Mouse (Mus musculus): Measurements from ENCODE around the gene Olfr612. TPM values are rescaled to one million over a fixed set of nuclear protein-coding genes. Genes with fewer than 3 reads are reported as not detected.
"Not testable (repeated sequence)": the region's sequence is repeated elsewhere in the genome, so short reads cannot be mapped to it uniquely, and the experiment has no call there.

The Olfr612 gene
- polyA plus RNA-seq (2012; rRNA removed), result not detected in 2 replicates
- not detected in 2 replicates for polyA plus RNA-seq (2014; fragmentation: Nextera tagmentation; extraction: Ambion mirVana)

DNA sequence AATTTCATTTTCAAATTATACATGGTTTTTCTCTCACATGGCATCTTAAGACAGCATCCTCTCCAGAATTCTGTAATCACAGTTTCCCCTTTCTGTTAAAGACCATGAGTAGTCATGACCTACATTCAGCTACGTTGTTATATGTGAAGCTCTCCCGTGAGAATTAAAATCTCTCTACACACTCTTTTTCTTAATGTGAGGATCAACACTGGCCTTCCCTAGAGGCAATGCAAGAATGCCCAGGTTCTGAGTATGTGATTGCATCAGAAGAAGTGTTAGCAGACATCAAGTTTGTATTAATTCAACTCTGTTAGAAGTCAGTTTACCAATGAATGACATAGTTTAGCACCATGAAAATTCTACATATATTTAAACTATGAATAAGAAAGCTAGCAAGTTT, at the start of gene Olfr612:
Gene Olfr612 (minus strand): TSS at position 101 of the 400 bp plus-strand sequence.
- WGBS (ENCODE audit: insufficient replicate concordance), result 54% methylated on average over 2 of the region's 2 CpGs
- not testable (repeated sequence) for H3K36me3 ChIP-seq (replicated peaks; ENCODE audit: control insufficient read depth, insufficient read depth, low read depth); H3K27me3 ChIP-seq (ENCODE audit: control insufficient read depth, insufficient read depth, low read length); H3K4me3 ChIP-seq (ENCODE audit: insufficient read depth in 1 of 2, low read depth in 2 of 2, low read length in 2 of 2); H3K9me3 ChIP-seq (ENCODE audit: control insufficient read depth, low read length); H3K4me2 ChIP-seq (ENCODE audit: low read depth); H3K9ac ChIP-seq (replicated peaks); DNase-seq (ENCODE audit: low read depth in 3 of 3, low spot score in 3 of 3); ATAC-seq (ENCODE audit: insufficient read depth); H3K4me1 ChIP-seq (replicated peaks; ENCODE audit: control insufficient read depth in 2 of 2, insufficient read depth in 2 of 2, low read length in 1 of 2); H3K27ac ChIP-seq

GRCm38 (mm10) chr7:103589803-103590202, 47.3 kb upstream of the Olfr612 start, which contains the start of gene Olfr618:
Gene Olfr618 (plus strand): TSS chr7:103590103.
- Histone ChIP-seq H3K4me1 (replicated peaks; ENCODE audit: control insufficient read depth in 2 of 2, insufficient read depth in 2 of 2, low read length in 1 of 2) (no peaks in the 10 kb centered on the region), H3K36me3 (replicated peaks; ENCODE audit: control insufficient read depth, insufficient read depth, low read depth) (no peaks in the 10 kb centered on the region), H3K9ac (replicated peaks) (no peak within 1 kb of the TSS), H3K27ac (no peak within 1 kb of the TSS), H3K27me3 (ENCODE audit: control insufficient read depth, insufficient read depth, low read length) (no peaks in the 10 kb centered on the region), H3K9me3 (ENCODE audit: control insufficient read depth, low read length) (no peaks in the 10 kb centered on the region), H3K4me3 (ENCODE audit: insufficient read depth in 1 of 2, low read depth in 2 of 2, low read length in 2 of 2) (no peak within 1 kb of the TSS), H3K4me2 (ENCODE audit: low read depth) (no peak within 1 kb of the TSS)
- no peak for ATAC-seq (ENCODE audit: insufficient read depth)
- no peak for TF ChIP-seq EP300 (IDR thresholded peaks at IDR 0.05; ENCODE audit: low read depth)
- TF ChIP-seq CTCF (IDR thresholded peaks at IDR 0.05; ENCODE audit: low read depth), result no peak
- WGBS (ENCODE audit: insufficient replicate concordance), result 35% methylated on average over 2 of the region's 2 CpGs
- no peak for DNase-seq (ENCODE audit: low read depth in 3 of 3, low spot score in 3 of 3)

DNA sequence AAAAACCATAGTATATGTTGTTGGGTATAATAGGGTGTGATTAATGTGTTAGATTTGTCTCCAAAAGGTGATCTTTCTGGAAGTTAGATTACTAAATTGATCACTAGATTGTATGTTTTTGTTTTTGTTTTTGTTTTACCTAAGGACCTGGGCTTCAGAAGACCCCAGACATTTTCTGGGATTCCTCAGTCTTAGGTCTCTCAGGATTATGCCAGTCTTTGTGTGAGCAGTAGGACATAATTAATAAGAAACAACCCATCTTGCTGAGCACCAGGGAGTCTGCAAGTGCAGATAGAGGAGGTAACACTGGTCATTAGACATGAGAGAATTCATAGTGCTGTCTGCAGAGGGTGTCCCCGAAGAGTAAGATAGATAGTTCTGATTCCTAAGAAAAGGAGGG, 30.2 kb upstream of the Olfr612 start, which contains the start of gene Olfr617:
Gene Olfr617 (plus strand): TSS at position 301 of the 400 bp plus-strand sequence.
- no peak for TF ChIP-seq EP300 (IDR thresholded peaks at IDR 0.05; ENCODE audit: low read depth)
- TF ChIP-seq CTCF (IDR thresholded peaks at IDR 0.05; ENCODE audit: low read depth), result no peak
- DNase-seq (ENCODE audit: low read depth in 3 of 3, low spot score in 3 of 3), result no peak
- Histone ChIP-seq H3K36me3 (replicated peaks; ENCODE audit: control insufficient read depth, insufficient read depth, low read depth) (no peaks in the 10 kb centered on the region), H3K4me1 (replicated peaks; ENCODE audit: control insufficient read depth in 2 of 2, insufficient read depth in 2 of 2, low read length in 1 of 2) (no peaks in the 10 kb centered on the region), H3K4me2 (ENCODE audit: low read depth) (no peak within 1 kb of the TSS), H3K4me3 (ENCODE audit: insufficient read depth in 1 of 2, low read depth in 2 of 2, low read length in 2 of 2) (no peak within 1 kb of the TSS), H3K9ac (replicated peaks) (no peak within 1 kb of the TSS), H3K27ac (no peak within 1 kb of the TSS), H3K27me3 (ENCODE audit: control insufficient read depth, insufficient read depth, low read length) (no peaks in the 10 kb centered on the region), H3K9me3 (ENCODE audit: control insufficient read depth, low read length) (no peaks in the 10 kb centered on the region)
- 61% methylated on average over 1 of the region's 1 CpGs for WGBS (ENCODE audit: insufficient replicate concordance)
- ATAC-seq (ENCODE audit: insufficient read depth), result no peak

- Histone ChIP-seq H3K36me3 (replicated peaks; ENCODE audit: control insufficient read depth, insufficient read depth, low read depth) (no peaks in the 10 kb centered on the region), H3K9ac (replicated peaks) (no peak within 1 kb of the TSS), H3K27me3 (ENCODE audit: control insufficient read depth, insufficient read depth, low read length) (no peaks in the 10 kb centered on the region), H3K4me3 (ENCODE audit: insufficient read depth in 1 of 2, low read depth in 2 of 2, low read length in 2 of 2) (no peak within 1 kb of the TSS), H3K27ac (no peak within 1 kb of the TSS), H3K4me2 (ENCODE audit: low read depth) (no peak within 1 kb of the TSS), H3K4me1 (replicated peaks; ENCODE audit: control insufficient read depth in 2 of 2, insufficient read depth in 2 of 2, low read length in 1 of 2) (no peaks in the 10 kb centered on the region), H3K9me3 (ENCODE audit: control insufficient read depth, low read length) (no peaks in the 10 kb centered on the region)
- no peak for DNase-seq (ENCODE audit: low read depth in 3 of 3, low spot score in 3 of 3)
- TF ChIP-seq EP300 (IDR thresholded peaks at IDR 0.05; ENCODE audit: low read depth) (no peak), CTCF (IDR thresholded peaks at IDR 0.05; ENCODE audit: low read depth) (no peak)
- no peak for ATAC-seq (ENCODE audit: insufficient read depth)
- WGBS (ENCODE audit: insufficient replicate concordance), result 53% methylated on average over 3 of the region's 3 CpGs
These were observed 26.5 kb upstream of the Olfr612 start, which contains the start of gene Olfr616 for GRCm38 (mm10) chr7:103569043-103569442. Gene Olfr616 (minus strand): TSS chr7:103569143.

DNA sequence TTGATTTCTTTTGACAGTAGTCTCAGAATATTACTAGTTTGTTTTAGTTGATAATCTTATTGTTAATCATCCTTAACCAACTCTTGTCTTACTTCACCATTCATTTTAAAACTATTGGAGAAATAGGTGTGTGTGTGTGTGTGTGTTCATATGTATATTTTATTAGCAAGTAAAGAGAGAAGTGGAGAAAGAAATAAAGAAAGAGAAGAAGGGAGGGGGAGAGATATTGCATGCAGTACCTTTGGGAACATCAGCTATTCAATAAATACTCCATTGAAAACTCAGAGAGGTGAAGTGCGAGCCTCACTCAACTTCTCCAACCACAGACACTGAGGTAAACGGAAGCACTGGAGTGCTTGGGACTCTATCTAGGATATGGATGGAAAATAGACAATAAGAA, 13.3 kb upstream of the Olfr612 start, which contains the start of gene Olfr615:
Gene Olfr615 (plus strand): TSS at position 301 of the 400 bp plus-strand sequence.
- DNase-seq (ENCODE audit: low read depth in 3 of 3, low spot score in 3 of 3), result no peak
- H3K9me3 ChIP-seq (ENCODE audit: control insufficient read depth, low read length), result no peaks in the 10 kb centered on the region
- ATAC-seq (ENCODE audit: insufficient read depth), result no peak
- H3K4me1 ChIP-seq (replicated peaks; ENCODE audit: control insufficient read depth in 2 of 2, insufficient read depth in 2 of 2, low read length in 1 of 2), result no peaks in the 10 kb centered on the region
- H3K4me2 ChIP-seq (ENCODE audit: low read depth), result no peak within 1 kb of the TSS
- no peak within 1 kb of the TSS for H3K4me3 ChIP-seq (ENCODE audit: insufficient read depth in 1 of 2, low read depth in 2 of 2, low read length in 2 of 2)
- H3K36me3 ChIP-seq (replicated peaks; ENCODE audit: control insufficient read depth, insufficient read depth, low read depth), result no peaks in the 10 kb centered on the region
- no peak within 1 kb of the TSS for H3K27ac ChIP-seq
- TF ChIP-seq CTCF (IDR thresholded peaks at IDR 0.05; ENCODE audit: low read depth) (no peak), EP300 (IDR thresholded peaks at IDR 0.05; ENCODE audit: low read depth) (no peak)
- H3K27me3 ChIP-seq (ENCODE audit: control insufficient read depth, insufficient read depth, low read length), result no peaks in the 10 kb centered on the region
- 46% methylated on average over 2 of the region's 2 CpGs for WGBS (ENCODE audit: insufficient replicate concordance)
- H3K9ac ChIP-seq (replicated peaks), result no peak within 1 kb of the TSS

Measured in liver, embryonic 14.5 days (tissue).